ENCODE assay signal across 24 mouse cellular contexts in genomic region chr9:41061446-41061845, GRCm38 (mm10). TPM values are rescaled to one million over a fixed set of nuclear protein-coding genes. Genes with fewer than 3 reads are reported as not detected.
A peak's percentile ranks its signal among the peaks of the same experiment; 100 is the strongest.
DNase-seq lines count a peak whose midpoint lies in the region; ATAC-seq and TF ChIP-seq lines count a peak whose summit lies in the region.
"Had no signal": no experiment of that assay in that cellular context is flagged by ENCODE, and none has a peak within 500 bp of the region (broad histone marks: within the 10 kb centered on the region; RNA-seq: fewer than 3 reads in every experiment).

No protein-coding gene starts in this region.

- H3K27ac ChIP-seq in layer of hippocampus, adult 2 months, result peak overlapping the region; percentile 84; the same call in 1 of the 2 replicates
- H3K27ac ChIP-seq in embryonic facial prominence, embryonic 10.5 days (replicated peaks), result peak overlapping the region; percentile 27; the same call in 1 of the 2 replicates
- H3K27ac ChIP-seq in hindbrain, embryonic 11.5 days (ENCODE audit: low read depth, low read length), result peak overlapping the region; percentile 51; the same call in 1 of the 2 replicates
- H3K27ac ChIP-seq in limb, embryonic 10.5 days, result peak overlapping the region; percentile 77
- H3K27ac ChIP-seq: gastrocnemius, adult 2 months; left cerebral cortex, adult 2 months; neural tube, embryonic 12.5 days had no signal

- no peak for DNase-seq in layer of hippocampus, adult 2 months (ENCODE audit: low spot score in 2 of 2)
- no peak for DNase-seq in layer of hippocampus, postnatal 25 days (ENCODE audit: extremely low spot score in 1 of 2, low spot score in 1 of 2)
- DNase-seq in embryonic facial prominence, embryonic 10.5 days (ENCODE audit: low spot score), result peak; percentile 22
- DNase-seq in hindbrain, embryonic 11.5 days (ENCODE audit: low spot score), result peak; percentile 46
- no peak for DNase-seq in limb, embryonic 10.5 days (ENCODE audit: low spot score)
- no peak for DNase-seq in cerebellum, adult 11-12 months
- no peak for DNase-seq in liver
- DNase-seq in right cerebral cortex, postnatal 14 days, result no peak
- DNase-seq: adrenal gland, adult 2 months; cerebellum, postnatal 14 days; gastrocnemius, adult 2 months; heart, postnatal 10 days; kidney, adult 18-20 months; kidney, postnatal 10 days; left cerebral cortex, postnatal 4 days; lung, embryonic 14.5 days; lung, postnatal 36 days; right cerebral cortex, postnatal 4 days; thymus, adult 2 months had no signal

- H3K36me3 ChIP-seq in embryonic facial prominence, embryonic 10.5 days (replicated peaks), result no peaks in the 10 kb centered on the region
- no peaks in the 10 kb centered on the region for H3K36me3 ChIP-seq in hindbrain, embryonic 11.5 days (ENCODE audit: control insufficient read depth, insufficient read depth, low read length)
- no peaks in the 10 kb centered on the region for H3K36me3 ChIP-seq in limb, embryonic 10.5 days
- H3K36me3 ChIP-seq: neural tube, embryonic 12.5 days had no signal

- H3K4me3 ChIP-seq in layer of hippocampus, adult 2 months, result no peak overlapping the region
- H3K4me3 ChIP-seq in embryonic facial prominence, embryonic 10.5 days, result no peak overlapping the region
- H3K4me3 ChIP-seq in hindbrain, embryonic 11.5 days (ENCODE audit: low read depth, low read length), result no peak overlapping the region
- no peak overlapping the region for H3K4me3 ChIP-seq in limb, embryonic 10.5 days
- H3K4me3 ChIP-seq: gastrocnemius, adult 2 months; left cerebral cortex, adult 2 months; neural tube, embryonic 12.5 days had no signal

- no peak overlapping the region for H3K4me2 ChIP-seq in hindbrain, embryonic 11.5 days (replicated peaks; ENCODE audit: low read depth, low read length)
- H3K4me2 ChIP-seq: heart, embryonic 11.5 days; liver, embryonic 11.5 days; lung, embryonic 14.5 days; neural tube, embryonic 12.5 days had no signal

- WGBS in embryonic facial prominence, embryonic 10.5 days, result 31% methylated on average over 5 of the region's 5 CpGs
- 42% methylated on average over 5 of the region's 5 CpGs for WGBS in hindbrain, embryonic 11.5 days
- WGBS in limb, embryonic 10.5 days, result 33% methylated on average over 5 of the region's 5 CpGs

- H3K27me3 ChIP-seq in embryonic facial prominence, embryonic 10.5 days (replicated peaks; ENCODE audit: low read depth, poor library complexity, severe bottlenecking), result no peaks in the 10 kb centered on the region
- H3K27me3 ChIP-seq in hindbrain, embryonic 11.5 days (ENCODE audit: control insufficient read depth, insufficient read depth, low read length), result no peaks in the 10 kb centered on the region
- no peaks in the 10 kb centered on the region for H3K27me3 ChIP-seq in limb, embryonic 10.5 days (ENCODE audit: low read depth, poor library complexity, severe bottlenecking)
- H3K27me3 ChIP-seq: neural tube, embryonic 12.5 days had no signal

- H3K9ac ChIP-seq in hindbrain, embryonic 11.5 days (ENCODE audit: low read depth, low read length), result no peak overlapping the region
- H3K9ac ChIP-seq: lung, embryonic 14.5 days; neural tube, embryonic 12.5 days had no signal

- H3K9me3 ChIP-seq in embryonic facial prominence, embryonic 10.5 days, result no peaks in the 10 kb centered on the region
- H3K9me3 ChIP-seq in hindbrain, embryonic 11.5 days (ENCODE audit: control insufficient read depth, low read length), result no peaks in the 10 kb centered on the region
- no peaks in the 10 kb centered on the region for H3K9me3 ChIP-seq in limb, embryonic 10.5 days (replicated peaks)
- H3K9me3 ChIP-seq: neural tube, embryonic 12.5 days had no signal

- TF ChIP-seq CTCF in layer of hippocampus, adult 2 months (conservative IDR thresholded peaks at IDR 0.05), result no peak

- peak; percentile 82 for ATAC-seq in hindbrain, embryonic 11.5 days (ENCODE audit: low FRiP score)

- H3K4me1 ChIP-seq in embryonic facial prominence, embryonic 10.5 days, result peaks cover 29% of the 10 kb centered on the region
- H3K4me1 ChIP-seq in hindbrain, embryonic 11.5 days (replicated peaks; ENCODE audit: control insufficient read depth, insufficient read depth, low read length), result peaks cover 4% of the 10 kb centered on the region; the same call in 1 of the 2 replicates
- H3K4me1 ChIP-seq in limb, embryonic 10.5 days, result peaks cover 32% of the 10 kb centered on the region

RNA-seq across cellular contexts. Expression of gene Crtam, which starts 57.0 kb away (rescaled TPM):
- under 1 TPM; 0.12 to 0.36 TPM for total RNA-seq in layer of hippocampus, adult 2 months (2021)
- under 1 TPM in 1 of 2 experiments, not detected in 1; 0.19 TPM for total RNA-seq in layer of hippocampus, postnatal 25 days (2021)
- polyA plus RNA-seq in embryonic facial prominence, embryonic 10.5 days (2016; fragmentation: Nextera tagmentation; extraction: Ambion mirVana), result 0.05 and 0.09 TPM in 2 replicates
- polyA plus RNA-seq in hindbrain, embryonic 11.5 days (2014; fragmentation: Nextera tagmentation; extraction: Ambion mirVana), result 0.06 and 0.17 TPM in 2 replicates
- polyA plus RNA-seq in limb, embryonic 10.5 days (2016; fragmentation: Nextera tagmentation; extraction: Ambion mirVana), result 0.08 and 0.16 TPM in 2 replicates
- total RNA-seq: adrenal gland, adult 2 months; gastrocnemius, adult 2 months had no signal
- polyA plus RNA-seq: adrenal gland, adult 2 months; embryonic facial prominence, embryonic 11.5 days; neural tube, embryonic 12.5 days had no signal

Comparison
In these comparisons a context has a peak if more than half of its experiments do, and no peak if none do; other contexts are left out.
1. DNase-seq: peak in embryonic facial prominence, embryonic 10.5 days (single experiment) and hindbrain, embryonic 11.5 days (single experiment); none in layer of hippocampus, adult 2 months (0 of 2), layer of hippocampus, postnatal 25 days (0 of 2), limb, embryonic 10.5 days (single experiment), cerebellum, adult 11-12 months (single experiment), liver (single experiment) and right cerebral cortex, postnatal 14 days (single experiment).
2. H3K27ac ChIP-seq: peak in every context shown above with its lines; median percentile 84 in layer of hippocampus, adult 2 months; 77 in limb, embryonic 10.5 days; 51 in hindbrain, embryonic 11.5 days; 27 in embryonic facial prominence, embryonic 10.5 days.